Mouse (Mus musculus): Measurements from ENCODE around the gene D130052B06Rik.

Gene D130052B06Rik
- long read RNA-seq, experiment 1: 0 reads
- long read RNA-seq, experiment 2: 0 reads

DNA sequence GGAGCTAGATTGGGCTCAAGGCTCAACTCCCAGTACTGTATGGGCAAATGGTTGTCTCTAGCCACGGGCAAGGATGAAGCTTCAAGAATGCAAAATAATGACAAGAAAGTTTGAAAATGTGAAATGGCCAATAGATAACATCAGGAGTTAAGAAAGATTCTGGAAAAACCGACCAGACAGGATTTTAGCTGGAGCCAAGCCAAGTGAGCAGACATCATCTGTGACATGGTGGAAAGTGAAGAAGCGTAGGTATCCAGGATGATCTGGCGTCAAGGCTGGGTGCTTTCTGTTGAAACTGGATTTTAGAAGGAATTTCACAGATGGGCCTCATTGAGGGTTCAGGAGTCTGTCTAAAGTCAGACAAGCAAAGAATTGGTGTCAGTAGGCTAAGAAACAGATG, at the start of gene D130052B06Rik:
D130052B06Rik (plus strand) TSS at position 317 of the 400 bp plus-strand sequence.
- intact Hi-C loops (cut with DNase I): no loop called here

DNA sequence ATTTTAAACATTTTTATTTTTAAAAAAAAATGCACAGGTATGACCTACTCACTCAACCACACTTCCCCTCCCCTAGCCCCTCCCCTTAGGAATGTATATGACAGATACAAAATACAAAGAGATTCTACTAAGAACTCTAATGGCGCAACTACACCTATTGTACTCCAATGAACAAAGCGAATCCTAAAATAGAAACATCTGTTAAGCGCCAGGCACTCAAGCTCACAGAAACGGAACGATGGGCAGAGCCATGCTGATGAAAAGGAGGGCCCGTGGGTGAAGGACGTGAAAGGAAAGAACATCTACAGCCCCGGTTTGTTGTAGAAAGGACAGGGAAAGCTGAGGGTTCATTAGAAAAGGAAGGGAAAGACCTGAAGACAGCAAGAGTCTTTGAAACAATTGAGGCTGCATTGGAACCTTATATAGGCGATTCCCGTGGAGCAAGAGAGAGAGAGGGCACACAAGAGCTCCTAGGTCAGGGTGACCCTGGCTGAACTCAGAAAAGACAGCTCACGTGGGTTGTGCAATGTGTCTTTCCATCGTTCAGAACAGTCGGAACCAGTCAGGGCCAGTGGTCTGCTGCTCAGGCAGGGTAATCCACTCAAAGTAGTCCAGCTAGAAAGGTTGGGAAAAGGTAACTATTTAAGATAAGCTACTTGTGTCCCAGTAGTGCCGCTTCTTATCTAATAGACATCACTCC, 48.1 kb upstream of the D130052B06Rik start:
- intact Hi-C loops (cut with DNase I): no loop called here

DNA sequence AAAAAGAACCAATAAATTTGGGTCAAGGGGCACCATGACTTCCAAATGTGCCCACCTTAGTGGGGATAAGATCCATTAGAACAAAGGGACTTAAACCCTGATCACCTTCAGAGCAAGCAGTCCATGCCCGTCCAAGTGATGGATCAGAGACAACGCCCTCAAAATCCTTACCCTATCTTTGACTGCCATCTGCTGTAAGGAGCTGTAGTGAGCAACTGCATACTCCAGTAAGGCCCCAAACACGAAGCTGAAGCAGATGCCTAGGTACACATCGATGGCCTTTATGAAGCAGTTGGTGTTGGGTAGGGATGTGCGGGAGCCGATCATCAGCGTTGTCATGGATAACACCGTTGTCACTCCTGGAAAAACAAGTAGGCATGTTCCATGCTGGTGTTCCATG, 45.0 kb upstream of the D130052B06Rik start:
- intact Hi-C loops (cut with DNase I): loop anchor here (2.0 kb wide), 1 partner anchor 377 kb away; no protein-coding TSS in a partner anchor

DNA sequence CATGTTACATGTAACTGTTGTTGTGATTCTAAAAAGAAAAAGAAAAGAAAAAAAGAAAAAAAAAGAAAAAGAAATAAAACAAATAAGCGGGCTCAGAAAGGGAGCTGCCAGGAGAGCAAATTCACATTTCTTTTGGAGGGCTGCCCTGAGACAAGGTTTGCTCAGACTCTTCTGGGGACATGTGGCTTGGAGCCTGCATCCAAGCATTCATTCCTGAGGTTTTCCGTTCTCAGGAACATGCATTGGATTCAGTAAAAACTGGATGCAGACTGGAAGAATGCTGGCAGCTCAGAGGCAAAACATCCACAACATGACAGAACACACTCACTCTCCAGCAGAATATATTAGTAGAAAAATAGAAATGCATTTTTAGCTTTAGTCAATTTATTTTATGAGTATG, 35.2 kb upstream of the D130052B06Rik start:
- intact Hi-C loops (cut with DNase I): no loop called here

DNA sequence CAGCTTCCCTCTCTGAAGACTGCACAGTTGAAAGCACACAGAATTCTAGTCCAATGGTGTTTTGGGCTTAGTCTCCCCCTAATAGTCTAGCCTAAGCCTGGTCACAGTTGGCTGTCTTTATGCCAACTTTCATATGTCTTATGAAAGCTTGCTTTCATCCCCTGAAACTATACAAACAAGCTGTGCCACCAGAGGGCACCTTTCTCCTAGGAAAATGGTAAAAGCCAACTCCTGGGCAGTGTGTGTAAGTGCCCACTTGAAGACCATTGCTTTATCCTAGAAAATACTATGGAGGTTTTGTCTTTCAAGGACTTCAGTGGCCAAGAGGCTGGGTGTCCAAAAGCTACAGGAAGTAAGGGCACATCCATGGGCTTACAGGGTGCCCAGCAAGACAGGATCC, 28.7 kb upstream of the D130052B06Rik start:
- intact Hi-C loops (cut with DNase I): no loop called here

DNA sequence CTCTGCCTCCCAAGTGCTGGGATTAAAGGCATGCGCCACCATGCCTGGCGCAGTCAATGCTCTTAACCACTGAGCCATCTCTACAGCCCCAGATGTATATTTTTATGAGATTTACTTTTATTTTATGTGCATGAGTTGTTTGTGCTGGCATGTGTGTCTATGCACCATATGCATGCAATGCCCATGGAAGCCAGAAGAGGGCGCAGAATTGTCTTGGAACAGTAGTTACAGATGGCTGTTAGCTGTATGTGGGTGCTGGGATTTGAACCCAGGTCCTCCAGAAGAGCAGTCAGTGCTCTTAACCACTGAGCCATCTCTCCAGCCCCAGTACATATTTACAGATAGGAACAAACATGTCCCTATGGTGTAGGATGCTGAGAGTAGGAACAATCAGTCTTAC, 24.2 kb upstream of the D130052B06Rik start:
- intact Hi-C loops (cut with DNase I): no loop called here

DNA sequence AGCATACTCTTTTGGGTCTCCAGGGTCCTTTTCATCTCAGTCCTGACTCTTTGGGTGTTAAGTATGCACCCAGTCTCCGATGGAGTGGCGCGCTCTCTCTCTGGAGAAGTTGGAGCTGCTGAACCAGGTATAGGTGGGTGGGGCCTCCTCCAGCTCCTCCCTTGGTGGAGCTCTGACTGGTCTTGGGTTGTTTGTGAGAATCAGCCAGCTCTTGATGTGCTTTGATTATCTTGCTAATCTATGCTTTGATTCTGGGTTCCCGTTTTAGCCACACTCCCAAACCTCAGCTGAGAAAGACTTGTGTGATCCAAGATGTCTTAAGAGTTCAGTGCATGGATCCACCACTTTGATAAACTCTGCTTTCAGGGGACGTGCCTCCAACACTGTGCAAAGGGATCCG, 20.2 kb upstream of the D130052B06Rik start, which contains the start of gene Gabrp:
Gabrp (minus strand) TSS at position 101 of the 400 bp plus-strand sequence.
- intact Hi-C loops (cut with DNase I): no loop called here

DNA sequence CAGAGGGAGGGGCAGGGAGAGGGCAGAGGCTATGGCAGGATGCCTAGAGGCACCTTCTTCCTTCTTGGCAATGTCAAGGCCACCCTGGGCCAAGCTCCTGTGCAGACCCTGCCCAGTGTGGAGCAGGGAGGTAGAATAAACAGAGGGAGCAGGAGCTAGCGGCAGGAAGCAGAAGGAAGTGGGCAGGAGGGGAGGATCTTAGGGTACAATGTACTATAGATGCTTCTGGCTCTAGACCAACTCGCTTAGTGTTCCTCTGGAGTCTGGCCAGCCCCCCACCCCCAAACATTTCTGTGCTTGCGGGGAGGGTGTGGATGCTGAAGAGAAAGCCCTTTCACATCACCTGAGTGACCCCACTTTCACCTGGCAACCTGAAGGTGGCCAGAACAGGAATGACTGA, 19.5 kb upstream of the D130052B06Rik start:
- intact Hi-C loops (cut with DNase I): no loop called here

DNA sequence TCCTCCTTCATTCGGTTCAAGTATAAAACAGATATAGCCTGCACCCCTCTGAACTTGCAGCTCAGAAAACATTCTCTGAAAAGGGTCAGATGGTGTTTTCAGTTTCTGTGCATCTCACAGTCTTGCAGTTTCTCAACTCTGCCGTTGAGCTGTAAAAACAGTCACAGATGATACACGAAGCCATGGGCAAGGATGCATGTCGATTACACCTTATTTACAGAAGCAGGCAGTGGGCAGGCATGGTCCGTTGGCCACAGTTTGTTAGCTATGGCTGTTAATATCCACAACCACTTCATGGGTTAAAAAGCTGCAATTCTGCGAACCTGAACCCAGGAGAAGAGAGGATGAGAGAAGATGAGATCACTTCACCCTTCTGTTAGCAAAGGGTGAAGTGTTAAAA, 12.5 kb upstream of the D130052B06Rik start:
- intact Hi-C loops (cut with DNase I): no loop called here

DNA sequence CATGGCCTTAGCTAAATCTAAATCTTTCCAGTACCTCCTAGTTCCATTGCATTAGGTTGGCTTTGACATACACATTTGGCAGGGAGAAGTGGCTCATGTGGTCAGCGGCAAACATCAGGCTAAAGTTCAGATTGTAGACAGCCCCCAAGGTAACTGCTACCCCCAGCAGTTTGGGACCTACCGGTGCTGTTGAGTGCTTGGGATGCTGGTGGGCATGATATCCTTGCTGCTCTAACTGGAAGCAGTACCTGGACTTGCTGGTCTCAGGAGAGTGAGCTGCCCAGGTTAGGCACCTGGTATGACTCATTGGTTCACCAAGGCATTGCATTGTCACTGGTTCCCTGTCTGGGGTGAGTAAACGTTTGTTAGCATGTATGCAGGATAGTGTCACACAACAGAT, 8.3 kb upstream of the D130052B06Rik start:
- intact Hi-C loops (cut with DNase I): no loop called here

DNA sequence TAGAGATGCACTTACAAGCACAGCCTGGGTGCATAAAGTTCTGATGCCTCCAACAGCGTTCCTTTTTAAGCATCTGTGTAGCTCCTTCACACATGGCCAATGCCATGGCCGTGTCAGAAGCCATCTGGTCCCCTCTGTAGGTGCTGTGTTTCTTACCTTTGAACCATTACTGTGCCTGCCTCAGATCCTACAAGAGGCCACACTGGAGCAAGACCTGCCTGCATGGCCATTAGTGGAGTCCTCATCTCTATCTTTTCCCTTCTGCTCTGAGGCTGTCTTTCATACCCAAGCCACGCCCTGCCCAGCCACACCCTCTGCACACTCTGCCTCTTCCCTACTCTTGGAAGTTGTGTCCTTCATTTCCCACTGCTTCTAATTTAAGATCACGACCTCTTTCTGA, 6.3 kb upstream of the D130052B06Rik start:
- intact Hi-C loops (cut with DNase I): no loop called here

DNA sequence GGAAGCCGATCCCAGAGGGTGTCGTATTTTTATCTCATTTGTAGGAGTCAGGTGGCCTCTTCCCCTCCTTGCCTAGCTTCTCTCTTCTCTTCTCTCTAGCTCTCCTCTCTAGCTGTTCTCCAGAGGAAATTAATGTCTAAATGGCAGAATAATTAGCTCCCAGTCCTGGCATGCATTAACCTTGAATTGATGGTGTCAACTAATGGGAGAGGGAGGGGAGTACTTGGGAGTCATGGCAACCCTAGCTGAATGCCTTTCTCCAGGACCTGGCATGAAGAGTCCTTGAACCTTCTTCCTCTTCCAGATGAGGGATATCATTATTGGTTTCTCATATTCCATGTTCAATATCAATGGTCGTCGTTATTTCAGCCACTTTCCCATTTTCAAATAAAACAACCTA, 2.4 kb upstream of the D130052B06Rik start:
- intact Hi-C loops (cut with DNase I): no loop called here

DNA sequence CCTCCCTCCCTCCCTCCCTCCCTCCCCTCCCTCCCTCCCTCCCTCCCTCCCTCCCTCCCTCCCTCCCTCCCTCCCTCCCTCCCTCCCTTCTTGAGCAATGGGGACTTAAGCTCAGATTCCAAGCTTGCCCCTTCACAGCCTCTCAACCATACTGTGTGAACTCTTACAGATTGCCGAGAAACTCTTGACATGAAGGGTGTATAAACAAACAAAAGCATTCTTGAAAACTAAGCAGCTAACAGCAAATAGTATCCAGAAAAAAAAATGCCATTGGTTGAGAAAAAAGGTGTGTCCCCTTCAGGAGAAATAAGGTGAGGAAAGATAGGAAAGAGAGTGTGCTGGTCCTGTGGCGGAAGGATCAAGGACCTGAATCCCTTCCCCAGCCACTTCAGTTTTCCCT, 4.1 kb downstream of the D130052B06Rik start:
- intact Hi-C loops (cut with DNase I): no loop called here

DNA sequence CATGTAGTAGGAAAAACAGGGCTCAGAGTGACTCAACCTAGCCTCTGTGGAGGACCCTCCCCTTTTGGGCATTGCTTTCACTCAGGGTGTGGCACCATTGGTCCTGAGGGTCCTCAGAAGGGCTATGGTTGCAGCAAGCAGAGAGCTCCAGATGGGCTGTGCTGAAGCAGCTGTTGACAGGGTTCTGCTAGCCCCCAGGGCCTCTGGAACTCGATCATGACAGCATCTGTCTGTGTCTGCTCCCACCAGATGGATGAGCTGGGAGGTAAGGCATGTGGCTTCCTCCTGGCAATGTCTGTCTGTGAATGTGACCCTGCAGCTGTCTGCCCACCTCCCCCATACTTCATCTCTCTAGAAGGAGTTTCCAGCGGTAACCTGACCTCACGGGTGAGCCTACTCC, 8.7 kb downstream of the D130052B06Rik start:
- intact Hi-C loops (cut with DNase I): no loop called here

DNA sequence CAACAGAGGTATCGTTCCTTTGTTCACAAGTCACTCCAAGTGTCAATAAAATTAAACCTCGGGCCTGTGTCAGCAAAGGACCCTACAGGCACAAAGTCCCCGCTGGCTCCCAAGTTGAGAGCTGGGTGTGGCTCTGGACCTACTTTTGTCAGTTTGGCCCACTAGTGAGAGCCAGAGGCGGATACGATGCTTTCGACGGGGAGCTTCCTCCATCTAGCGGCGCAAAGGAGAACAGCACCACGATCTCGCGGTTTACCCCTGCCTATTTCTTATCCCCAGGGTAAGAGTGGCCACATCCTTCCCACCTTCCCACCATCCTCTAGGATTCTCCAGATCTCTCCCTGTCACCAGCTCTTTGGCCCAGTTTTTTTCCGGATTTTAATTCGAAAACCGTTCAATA, 15.1 kb downstream of the D130052B06Rik start:
- intact Hi-C loops (cut with DNase I): loop anchor here (2.0 kb wide), 1 partner anchor 437 kb away; no protein-coding TSS in a partner anchor

DNA sequence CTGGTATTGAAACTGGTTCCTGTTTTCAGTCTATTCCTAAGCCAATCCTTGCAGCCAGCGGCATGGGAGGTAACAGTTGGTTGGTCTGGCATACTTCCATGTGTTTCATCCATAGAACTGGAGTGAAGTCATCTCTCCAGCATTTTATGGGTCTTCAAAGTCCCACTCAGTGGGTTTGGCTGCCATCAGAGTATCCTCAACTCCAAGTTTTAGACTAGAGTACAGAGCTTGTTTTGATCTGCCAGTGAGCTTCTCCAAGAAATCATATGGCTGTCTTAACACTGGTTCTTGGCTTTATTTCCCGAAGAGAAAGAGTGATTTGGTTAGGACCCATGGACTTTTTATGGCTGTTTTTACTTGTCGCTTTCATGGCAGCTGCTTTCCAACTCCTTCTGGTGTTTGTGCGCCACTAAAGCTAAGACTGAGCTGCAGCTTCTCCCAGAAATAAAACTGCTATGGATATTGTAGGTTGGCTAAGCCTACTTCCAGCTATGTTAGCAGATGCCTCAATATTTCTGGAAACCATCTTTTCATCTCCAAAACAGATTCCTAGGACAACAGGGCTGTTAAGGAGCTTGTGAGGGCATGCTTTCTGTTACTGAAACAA, 28.1 kb downstream of the D130052B06Rik start:
- intact Hi-C loops (cut with DNase I): no loop called here

DNA sequence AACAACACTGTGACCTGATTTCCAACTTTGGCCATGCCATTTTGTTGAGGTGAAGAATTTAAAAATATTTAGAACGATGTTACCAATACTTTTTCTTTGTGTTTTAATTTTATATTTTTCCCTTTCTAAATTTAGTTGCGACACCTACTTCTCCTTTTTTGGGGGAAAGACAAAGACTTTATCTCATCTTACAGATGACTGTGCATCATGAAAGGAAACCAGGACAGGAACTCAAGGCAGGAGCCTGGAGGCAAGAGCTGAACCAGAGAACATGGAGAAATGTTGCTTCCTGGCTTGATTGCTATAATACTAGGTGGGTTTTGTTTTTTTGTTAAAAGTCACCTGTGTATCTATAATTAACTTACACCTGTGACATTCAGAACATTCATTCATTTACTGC, 38.0 kb downstream of the D130052B06Rik start:
- intact Hi-C loops (cut with DNase I): no loop called here

DNA sequence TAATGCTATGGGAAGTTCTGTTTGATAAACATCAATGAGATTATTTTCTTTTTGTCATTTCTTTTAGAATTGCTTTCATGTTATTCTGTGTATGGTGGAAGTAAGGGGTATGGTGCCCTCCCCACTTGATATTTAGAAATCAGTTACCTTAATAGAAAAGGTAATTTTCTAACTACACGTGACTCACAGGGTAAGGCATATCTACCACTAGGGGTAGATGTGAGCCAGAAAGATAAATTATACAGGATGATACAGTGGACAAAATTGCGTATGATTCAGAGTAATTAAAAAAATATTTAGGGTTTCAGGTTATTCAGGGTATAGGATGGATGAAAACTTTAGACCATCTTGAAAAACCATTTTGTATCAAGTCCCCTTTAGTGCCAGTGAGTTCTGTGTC, 50.3 kb downstream of the D130052B06Rik start:
- intact Hi-C loops (cut with DNase I): no loop called here

DNA sequence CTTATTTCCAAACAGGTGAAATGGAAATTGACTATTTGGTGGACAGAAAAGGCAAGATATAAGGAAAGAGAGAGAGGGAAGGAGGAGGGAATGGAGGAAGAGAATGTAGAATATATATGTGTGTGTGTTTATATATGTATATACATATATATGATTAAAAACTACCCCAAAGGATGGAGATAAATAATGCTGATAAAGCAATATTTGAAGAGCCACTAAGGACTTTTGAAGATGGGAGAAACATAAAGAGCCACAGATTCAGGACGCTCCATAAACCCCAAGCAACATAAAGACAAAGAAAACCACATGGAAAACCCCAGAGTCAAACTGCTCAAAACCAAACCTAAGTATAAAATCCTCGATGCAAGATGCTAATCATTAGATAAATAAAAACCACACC, 55.4 kb downstream of the D130052B06Rik start:
- intact Hi-C loops (cut with DNase I): no loop called here

DNA sequence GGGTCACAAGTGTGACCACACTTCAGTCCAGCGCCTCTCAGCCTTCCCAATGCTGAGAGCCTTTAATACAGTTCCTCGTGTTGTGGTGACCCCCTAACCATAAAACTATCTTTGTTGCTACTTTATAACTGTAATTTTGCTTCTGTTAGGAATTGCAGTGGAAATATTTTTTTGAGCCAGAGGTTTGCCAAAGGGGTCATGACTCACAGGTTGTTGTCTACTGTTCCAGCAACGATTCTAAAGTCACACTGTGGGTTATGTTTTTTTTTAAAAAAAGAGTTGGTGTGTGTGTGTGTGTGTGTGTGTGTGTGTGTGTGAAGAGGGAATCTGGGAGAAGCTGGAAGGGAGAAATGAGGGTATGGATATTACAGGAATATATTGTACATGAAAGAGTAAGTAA, 56.1 kb downstream of the D130052B06Rik start:
- intact Hi-C loops (cut with DNase I): no loop called here

DNA sequence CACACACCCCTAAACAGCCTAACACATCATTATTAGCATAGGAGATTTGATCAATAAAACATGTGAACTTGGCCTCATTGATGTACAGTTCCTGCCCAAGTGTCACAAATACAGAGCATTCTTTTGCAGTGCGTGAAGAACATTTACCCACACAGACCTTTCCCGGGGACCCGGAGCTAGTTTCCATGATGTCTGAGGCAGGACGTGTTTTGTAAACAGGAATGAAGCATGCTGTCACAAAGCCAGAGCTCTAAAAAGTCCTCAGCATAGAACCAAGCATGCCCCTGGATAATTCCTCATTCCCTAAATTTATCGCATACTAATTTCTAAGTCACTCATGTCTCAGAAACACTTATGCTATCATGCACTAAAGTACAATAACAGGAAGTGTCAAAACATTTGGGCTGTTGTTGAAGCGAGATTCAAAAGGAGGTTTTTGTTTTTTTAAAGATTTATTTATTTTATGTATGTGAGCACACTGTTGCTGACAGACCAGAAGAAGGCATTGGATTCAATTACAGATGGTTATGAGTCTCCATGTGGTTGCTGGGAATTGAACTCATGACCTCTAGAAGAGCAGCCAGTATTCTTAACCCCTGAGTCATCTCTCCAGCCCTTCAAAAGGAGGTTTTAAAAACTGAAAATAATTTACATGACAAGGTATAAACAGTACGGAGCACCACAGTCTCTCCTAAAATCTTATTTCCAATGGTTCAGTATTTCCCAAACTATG, 56.9 kb downstream of the D130052B06Rik start:
- intact Hi-C loops (cut with DNase I): no loop called here

Data from adrenal gland (tissue).